Mouse (Mus musculus) limb, embryonic 15.5 days (tissue): ENCODE results near the gene Scgb2b11. TPM values are rescaled to one million over a fixed set of nuclear protein-coding genes. Genes with fewer than 3 reads are reported as not detected.
"Not testable (repeated sequence)": the region's sequence is repeated elsewhere in the genome, so short reads cannot be mapped to it uniquely, and the experiment has no call there.

Source experiments
- ATAC-seq: fragments of 200-750 bp; cut with Nextera tagmentation; 2 replicates; pipeline ENCODE4 v1.8.0; 2017; ENCODE audit warnings: low read depth, moderate TSS enrichment; ENCODE audit not compliant: insufficient number of reproducible peaks, low FRiP score, low TSS enrichment
- H3K27ac ChIP-seq: fragments of 300-500 bp; sonication (generic); 2 replicates; pipeline ENCODE4 v1.5.1; 2015; ENCODE audit warnings: moderate library complexity, mild to moderate bottlenecking, inconsistent platforms
- H3K27me3 ChIP-seq: fragments of 300-500 bp; sonication (generic); 2 replicates; pipeline ENCODE4 v1.6.1; 2015; ENCODE audit warnings: inconsistent platforms
- H3K36me3 ChIP-seq: fragments of 300-500 bp; sonication (generic); 2 replicates; pipeline ENCODE4 v1.6.1; 2015; ENCODE audit warnings: inconsistent platforms
- H3K4me1 ChIP-seq: fragments of 300-500 bp; sonication (generic); 2 replicates; pipeline ENCODE4 v1.6.1; 2015; ENCODE audit warnings: inconsistent platforms
- H3K4me2 ChIP-seq: fragments of 300-500 bp; sonication (generic); 2 replicates; pipeline ENCODE4 v1.6.1; 2015; ENCODE audit warnings: mild to moderate bottlenecking, inconsistent platforms
- H3K4me3 ChIP-seq: fragments of 300-500 bp; sonication (generic); 2 replicates; pipeline ENCODE4 v1.5.1; 2015; ENCODE audit warnings: mild to moderate bottlenecking, inconsistent platforms
- H3K9ac ChIP-seq: fragments of 300-500 bp; sonication (generic); 2 replicates; pipeline ENCODE4 v1.6.1; 2015; ENCODE audit warnings: inconsistent platforms
- H3K9me3 ChIP-seq: fragments of 300-500 bp; sonication (generic); 2 replicates; pipeline ENCODE4 v1.6.1; 2016; ENCODE audit warnings: inconsistent platforms
- WGBS: fragments of 180-500 bp; shearing (Covaris S2); methylation state at CpG from one replicate; pipeline ENCODE4 v1.1.7; 2015; 5-methylcytosine and 5-hydroxymethylcytosine counted together
- polyA plus RNA-seq: library from polyadenylated mRNA; unstranded; fragments of >200 nt; fragmentation: Nextera tagmentation; extraction: Ambion mirVana; gene quantifications from 2 replicates; pipeline ENCODE4 v1.2.1, GENCODE M21; 2015

The Scgb2b11 gene
- polyA plus RNA-seq, result not detected in 2 replicates

- H3K4me3 ChIP-seq, H3K9me3 ChIP-seq, H3K9ac ChIP-seq, H3K4me1 ChIP-seq, H3K36me3 ChIP-seq, ATAC-seq, H3K27me3 ChIP-seq, H3K27ac ChIP-seq, H3K4me2 ChIP-seq: not testable (repeated sequence)
- WGBS, result 76% methylated on average over 2 of the region's 2 CpGs
Observed at GRCm38 (mm10) chr7:32211045-32211444, at the start of gene Scgb2b11. Gene Scgb2b11, minus strand, starts transcription at chr7:32211145.

GRCm38 (mm10) chr7:32222540-32222939 lies 11.6 kb upstream of the Scgb2b11 start, which contains the start of gene Scgb1b11:
Gene Scgb1b11, plus strand, starts transcription at chr7:32222840.
- not testable (repeated sequence) for H3K9me3 ChIP-seq, H3K36me3 ChIP-seq

More at GRCm38 (mm10) chr7:32222540-32222939, 11.6 kb upstream of the Scgb2b11 start, which contains the start of gene Scgb1b11:
- not testable (repeated sequence) for H3K27me3 ChIP-seq, H3K9ac ChIP-seq, ATAC-seq, H3K4me2 ChIP-seq, H3K27ac ChIP-seq, H3K4me3 ChIP-seq, H3K4me1 ChIP-seq
- no CpG with 5 or more reads among the region's 2 CpGs for WGBS

Other genes with a start within 250 kb of the Scgb2b11 start
- gene Scgb1b10, start 110.3 kb downstream of the Scgb2b11 start, polyA plus RNA-seq, result not detected in 2 replicates
- gene Scgb1b11, start 11.7 kb upstream of the Scgb2b11 start, polyA plus RNA-seq, result not detected in 2 replicates
- gene Scgb2b12, start 116.1 kb upstream of the Scgb2b11 start, polyA plus RNA-seq, result not detected in 2 replicates
- not detected in 2 replicates for gene Scgb1b12, start 123.0 kb upstream of the Scgb2b11 start, polyA plus RNA-seq
- gene Scgb1b29, start 230.4 kb upstream of the Scgb2b11 start, polyA plus RNA-seq, result not detected in 2 replicates